Mouse (Mus musculus) lung, postnatal 36 days (tissue): ENCODE measurements at regions not wholly inside any gene's neighbourhood (a gene's known extent, or its start where the extent isn't known, plus 50 kb on each side); places are given as distances from the start of the nearest gene placed in this dataset.

Experiments used
- DNase-seq: peaks from one replicate; pipeline ENCODE4 v3.0.0; 2022; ENCODE audit warnings: mixed read lengths

- DNase-seq, result no peak
Measured at GRCm38 (mm10) chr11:55974224-55974875, 66.5 kb downstream of the Nmur2 start.

GRCm38 (mm10) chr11:55966580-55966979, 74.2 kb downstream of the Nmur2 start:
- no peak for DNase-seq

- no peak for DNase-seq
Measured at GRCm38 (mm10) chr11:55958372-55958771, 82.4 kb downstream of the Nmur2 start.

DNA sequence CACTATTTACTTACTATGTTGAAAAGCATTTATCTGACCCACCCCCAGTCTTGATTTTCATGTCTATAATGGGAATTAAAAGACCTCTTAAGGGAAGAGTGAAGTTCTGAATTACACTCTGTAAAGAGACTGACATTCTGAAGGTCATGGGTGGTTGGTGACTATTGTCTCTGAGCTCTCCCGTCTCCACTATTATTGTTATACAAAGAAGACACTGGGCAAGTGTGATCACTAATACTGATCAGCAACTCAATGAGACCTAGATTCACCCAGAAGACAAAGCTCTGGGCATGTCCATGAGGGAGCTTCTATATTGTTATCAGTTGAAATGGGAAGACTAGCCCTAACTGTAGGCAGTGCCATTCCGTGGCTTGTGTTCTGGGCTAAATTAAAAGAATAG, 83.5 kb downstream of the Nmur2 start:
- DNase-seq, result no peak

- DNase-seq, result no peak
Measured at GRCm38 (mm10) chr11:55953696-55954095, 87.1 kb downstream of the Nmur2 start.

- DNase-seq, result no peak
Measured at GRCm38 (mm10) chr11:55949596-55949995, 91.2 kb downstream of the Nmur2 start.

DNA sequence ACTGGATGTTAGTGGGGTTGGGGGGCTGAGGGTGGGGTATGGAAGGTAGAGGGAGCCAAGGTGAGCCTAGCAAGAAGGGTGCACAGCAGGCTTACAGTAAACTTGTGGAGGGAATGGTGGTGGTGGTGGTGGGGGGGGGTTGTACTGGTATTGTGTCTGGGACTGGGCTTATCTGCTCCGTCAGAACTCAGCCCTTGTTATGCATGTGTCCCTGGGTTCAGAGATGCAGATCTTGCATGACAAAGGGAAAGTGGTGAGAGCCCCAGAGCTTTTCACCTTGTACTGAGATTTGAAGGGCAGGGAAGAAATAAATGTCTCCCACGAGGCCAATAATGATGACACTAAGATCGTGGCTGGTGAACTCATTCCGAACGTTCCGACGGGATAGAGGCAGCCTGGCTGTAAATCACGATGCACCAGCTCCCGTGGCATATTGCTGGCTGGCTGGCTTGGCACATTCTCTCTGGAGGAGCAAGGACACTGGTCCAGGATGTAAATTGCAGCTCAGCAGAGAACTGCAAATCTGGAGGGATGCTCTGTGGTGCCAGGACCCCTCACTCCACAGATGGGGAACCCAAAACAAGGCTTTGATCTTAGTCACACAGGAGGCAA, 94.1 kb downstream of the Nmur2 start:
- DNase-seq, result no peak

DNA sequence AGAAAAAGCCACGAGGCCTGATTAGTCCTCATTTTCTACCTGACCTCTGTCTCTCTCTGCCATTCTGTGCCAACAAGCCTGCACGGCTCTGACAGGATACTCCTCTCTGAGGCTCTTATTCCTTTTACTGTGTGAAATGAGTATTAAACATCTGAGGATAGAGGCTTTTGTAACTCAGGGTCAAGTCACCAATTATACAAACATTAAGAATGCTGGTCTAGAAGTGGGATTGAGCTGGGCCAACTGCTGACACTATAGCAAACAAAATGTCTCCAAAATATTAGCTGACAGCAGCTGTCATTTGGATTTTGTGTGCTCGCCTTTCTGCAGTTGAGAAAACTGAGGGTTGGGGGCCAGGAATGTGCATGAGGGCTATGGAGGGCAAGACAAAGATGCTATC, 94.8 kb downstream of the Nmur2 start:
- no peak for DNase-seq

DNA sequence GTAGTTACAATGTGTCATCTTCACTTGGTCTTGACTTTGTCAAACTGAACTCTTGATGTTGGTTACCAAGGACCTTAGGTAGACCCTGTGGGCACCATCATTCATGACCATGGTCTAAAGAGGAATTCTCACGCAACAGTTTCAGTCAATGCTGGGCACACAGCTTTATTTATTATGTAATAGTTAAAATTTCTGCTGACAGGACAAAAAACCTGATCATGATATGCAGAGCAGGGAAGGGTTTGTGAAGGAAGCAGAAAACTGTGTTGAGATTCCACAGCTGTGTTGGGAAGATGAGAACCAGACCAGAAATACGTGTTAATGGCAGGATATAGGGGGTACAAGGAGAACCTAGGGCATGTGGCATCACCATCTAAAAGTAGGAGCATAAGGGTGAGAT, 100.8 kb downstream of the Nmur2 start:
- DNase-seq, result no peak

- no peak for DNase-seq
Measured at GRCm38 (mm10) chr11:55926366-55926765, 114.4 kb downstream of the Nmur2 start.

DNA sequence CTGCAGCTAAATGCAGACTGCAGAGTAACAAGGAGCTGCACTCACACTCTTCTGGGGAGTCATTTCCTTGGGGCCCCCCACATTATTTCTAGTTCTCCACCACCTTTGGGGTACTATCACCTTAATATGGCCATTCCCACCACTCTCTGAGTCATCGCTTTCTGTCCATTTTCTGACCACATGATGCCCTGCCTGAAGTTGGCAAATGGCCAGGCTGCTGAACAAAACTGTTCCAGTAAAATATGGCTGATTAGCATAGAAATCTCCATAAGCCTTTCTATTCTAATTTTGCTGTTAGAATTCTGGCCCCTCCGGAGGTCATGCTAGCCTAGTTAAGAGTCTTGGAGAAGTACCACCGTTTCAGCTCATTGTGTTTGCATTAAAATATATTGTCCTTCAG, 121.7 kb downstream of the Nmur2 start:
- DNase-seq, result no peak

- no peak for DNase-seq
Measured at GRCm38 (mm10) chr11:55918411-55918810, 122.4 kb downstream of the Nmur2 start.

GRCm38 (mm10) chr11:55897506-55897905, 143.3 kb downstream of the Nmur2 start:
- DNase-seq, result peak; percentile 9

DNA sequence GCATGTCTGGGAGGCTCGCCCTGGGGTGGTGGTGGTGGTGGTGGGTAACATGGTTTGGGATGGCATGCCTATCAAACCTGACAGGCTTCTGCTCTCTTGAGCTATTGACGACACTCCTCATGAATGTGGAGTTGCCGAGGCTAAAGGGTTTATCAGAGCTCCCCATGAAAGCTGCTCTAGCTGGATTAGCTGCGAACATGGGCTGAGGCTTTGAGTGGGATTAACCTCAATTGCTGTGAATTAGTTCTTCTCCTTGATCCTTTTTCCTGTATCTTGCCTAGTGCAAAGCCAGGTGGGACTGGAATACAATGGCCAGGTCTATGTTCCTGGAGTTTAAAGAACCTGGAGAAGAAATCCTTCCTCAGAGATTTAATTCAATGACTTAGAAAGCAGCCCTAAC, 150.6 kb downstream of the Nmur2 start:
- no peak for DNase-seq

- DNase-seq, result peak; percentile 44
Measured at GRCm38 (mm10) chr11:55878631-55879030, 162.2 kb downstream of the Nmur2 start.

DNA sequence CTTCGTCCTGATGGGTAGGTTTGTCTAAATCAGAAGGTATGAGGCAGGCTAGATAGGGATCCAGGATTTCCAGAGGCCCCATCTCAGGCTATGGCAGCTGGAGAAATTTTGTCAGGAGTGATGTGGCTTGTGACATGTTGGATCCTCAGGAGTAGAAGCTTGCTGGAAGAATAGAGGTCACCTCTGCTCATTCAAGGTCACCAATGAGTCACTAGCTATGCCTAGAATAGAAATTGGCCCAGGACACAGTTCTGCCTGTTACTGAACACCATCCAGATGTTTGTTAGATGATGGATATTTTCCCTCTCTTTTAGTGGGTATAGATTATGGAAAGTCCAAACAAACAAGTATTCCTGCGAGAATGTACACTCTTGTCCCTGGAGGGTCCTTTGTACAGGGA, 173.7 kb downstream of the Nmur2 start:
- peak; percentile 30 for DNase-seq

GRCm38 (mm10) chr11:55859230-55859629, 181.6 kb downstream of the Nmur2 start:
- DNase-seq, result no peak

GRCm38 (mm10) chr11:55820479-55820878, 212.5 kb upstream of the Glra1 start:
- no peak for DNase-seq

- DNase-seq, result no peak
Measured at GRCm38 (mm10) chr11:55816566-55816965, 208.6 kb upstream of the Glra1 start.

- no peak for DNase-seq
Measured at GRCm38 (mm10) chr11:55810685-55811084, 202.7 kb upstream of the Glra1 start.

DNA sequence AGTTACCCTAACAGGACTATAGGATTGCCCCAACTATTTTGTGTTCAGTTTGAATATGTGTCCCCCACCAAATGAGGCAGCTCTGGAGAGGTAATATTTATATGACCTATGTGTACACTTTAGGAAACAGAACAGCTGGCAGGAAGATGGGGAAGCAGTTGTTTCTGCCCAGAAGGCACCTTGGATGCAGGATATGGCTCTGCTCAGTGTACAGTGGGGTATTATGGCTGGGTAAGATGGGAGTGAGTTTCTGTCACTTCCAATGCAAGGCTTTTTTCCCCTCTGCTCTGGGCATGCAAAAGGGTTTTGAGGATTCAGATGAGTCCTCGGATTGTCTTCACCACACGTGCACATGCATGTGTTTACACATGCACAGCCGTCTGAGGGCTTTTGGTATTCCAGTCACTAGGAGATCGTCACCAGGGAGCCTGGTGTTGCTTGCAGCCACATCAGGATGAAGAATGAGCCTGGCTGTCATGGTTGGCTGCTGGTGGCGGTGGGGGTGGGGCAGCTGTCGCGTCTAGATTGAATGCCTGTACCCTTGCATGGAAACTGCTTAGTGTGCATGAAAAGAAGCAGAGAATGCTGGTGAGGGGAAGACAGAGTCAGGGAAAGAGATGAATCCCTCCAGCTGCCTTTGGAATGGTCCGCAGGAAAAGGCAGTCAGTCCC, 183.3 kb upstream of the Glra1 start:
- DNase-seq, result no peak

DNA sequence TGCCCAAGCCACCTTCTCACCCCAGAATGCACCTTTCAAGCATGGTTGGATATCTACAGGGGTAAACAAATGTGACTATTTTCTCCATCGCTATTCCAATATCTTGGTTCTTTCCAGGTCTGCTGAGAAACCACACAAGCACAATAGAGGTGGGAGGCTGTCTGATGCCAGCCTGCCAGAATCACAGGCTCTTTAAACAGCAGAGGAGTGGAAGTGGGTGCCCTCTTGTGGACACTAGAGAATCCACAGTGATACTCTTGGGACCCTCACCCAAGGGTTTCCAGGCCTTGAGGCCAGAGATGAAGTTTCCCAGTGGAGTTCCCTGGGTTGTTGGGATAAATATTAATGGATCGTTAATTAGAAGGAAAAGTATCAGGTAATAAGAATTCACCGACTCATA, 181.6 kb upstream of the Glra1 start:
- no peak for DNase-seq

- no peak for DNase-seq
Measured at GRCm38 (mm10) chr11:55781044-55781443, 173.0 kb upstream of the Glra1 start.

DNA sequence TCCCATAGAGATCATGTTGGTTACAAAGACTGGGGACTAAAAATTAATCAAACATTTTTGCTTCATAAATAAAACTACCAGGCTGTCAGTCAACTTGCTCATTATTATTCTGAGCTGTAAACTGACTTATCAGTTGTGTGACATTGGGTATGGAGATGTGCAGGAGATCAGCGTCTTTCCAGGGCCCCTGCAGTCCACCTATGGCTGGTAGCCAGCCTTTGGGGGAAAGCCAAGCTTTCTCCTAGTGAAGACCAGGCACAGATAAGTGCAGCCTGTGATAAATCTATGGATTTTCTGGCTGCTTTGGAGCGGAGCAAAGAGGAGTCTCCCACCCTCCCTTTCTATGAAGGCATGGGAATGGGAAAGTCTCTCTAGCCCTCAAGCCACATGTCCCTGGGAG, 172.0 kb upstream of the Glra1 start:
- no peak for DNase-seq
